In genomic region chrX:103939701-103940100, GRCm38 (mm10) we compare ENCODE assay signal across 27 mouse cellular contexts. TPM values are rescaled to one million over a fixed set of nuclear protein-coding genes. Genes with fewer than 3 reads are reported as not detected.
DNase-seq lines count a peak whose midpoint lies in the region; ATAC-seq and TF ChIP-seq lines count a peak whose summit lies in the region.
"Had no signal": no experiment of that assay in that cellular context is flagged by ENCODE, and none has a peak within 500 bp of the region (broad histone marks: within the 10 kb centered on the region; RNA-seq: fewer than 3 reads in every experiment).

No protein-coding gene starts in this region.

- H3K27ac ChIP-seq in liver, embryonic 11.5 days (ENCODE audit: low read depth, low read length) = no peak overlapping the region
- H3K27ac ChIP-seq in liver, postnatal 0 days (ENCODE audit: low read depth) = no peak overlapping the region
- no peak overlapping the region for H3K27ac ChIP-seq in liver, embryonic 13.5 days
- H3K27ac ChIP-seq in heart, embryonic 11.5 days (ENCODE audit: low read depth, low read length) = no peak overlapping the region
- H3K27ac ChIP-seq: embryonic facial prominence, embryonic 12.5 days; embryonic facial prominence, embryonic 15.5 days; gastrocnemius, adult 2 months; heart, embryonic 15.5 days; hindbrain, embryonic 10.5 days; hindbrain, embryonic 13.5 days had no signal

- H3K4me3 ChIP-seq in liver, embryonic 11.5 days (ENCODE audit: low read depth, low read length) = no peak overlapping the region
- no peak overlapping the region for H3K4me3 ChIP-seq in liver, postnatal 0 days (ENCODE audit: low read depth, low read length)
- H3K4me3 ChIP-seq in liver, embryonic 13.5 days (replicated peaks) = no peak overlapping the region
- H3K4me3 ChIP-seq in heart, embryonic 11.5 days (ENCODE audit: low read depth, low read length) = no peak overlapping the region
- H3K4me3 ChIP-seq: embryonic facial prominence, embryonic 12.5 days; embryonic facial prominence, embryonic 15.5 days; gastrocnemius, adult 2 months; heart, embryonic 12.5 days; heart, embryonic 15.5 days; hindbrain, embryonic 10.5 days; hindbrain, embryonic 13.5 days had no signal

- no peak for TF ChIP-seq EP300 in liver, postnatal 0 days (IDR thresholded peaks at IDR 0.05; ENCODE audit: low read depth)

- ATAC-seq in liver, embryonic 11.5 days (replicated peaks; ENCODE audit: low FRiP score) = peak; percentile 76
- no peak for ATAC-seq in liver, postnatal 0 days
- peak; percentile 74 for ATAC-seq in liver, embryonic 13.5 days (ENCODE audit: low read depth)
- ATAC-seq in megakaryocyte progenitor cell, adult 5-6 weeks (replicated peaks; ENCODE audit: poor library complexity) = 0 out of 2 replicates have a peak, but pooled peaks have one; percentile 29
- ATAC-seq in heart, embryonic 11.5 days (replicated peaks; ENCODE audit: insufficient number of reproducible peaks, low FRiP score, low TSS enrichment) = no peak
- ATAC-seq: forebrain, embryonic 14.5 days; forebrain, postnatal 0 days; hindbrain, embryonic 16.5 days; Patski had no signal

- no peak for DNase-seq in liver, embryonic 11.5 days (ENCODE audit: low spot score)
- no peak for DNase-seq in liver, postnatal 0 days
- peak; percentile 1 for DNase-seq in liver, embryonic 13.5 days
- DNase-seq in thymus, adult 18-20 months = no peak
- DNase-seq: adrenal gland, postnatal 10 days; adrenal gland, postnatal 36 days; cerebellum, adult 11 months; cerebellum, adult 2 months; cerebellum, adult 9-11 months; cerebellum, postnatal 25 days; forebrain, postnatal 0 days; gastrocnemius, adult 2 months; gastrocnemius, postnatal 14 days; heart, adult 11 months; heart, postnatal 10 days; heart, postnatal 36 days had no signal

- TF ChIP-seq CTCF in liver, postnatal 0 days (IDR thresholded peaks at IDR 0.05; ENCODE audit: low read depth) = no peak

- no peaks in the 10 kb centered on the region for H3K4me1 ChIP-seq in liver, embryonic 11.5 days (replicated peaks; ENCODE audit: control insufficient read depth, insufficient read depth, low read length)
- H3K4me1 ChIP-seq in liver, postnatal 0 days (ENCODE audit: insufficient read depth) = no peaks in the 10 kb centered on the region
- H3K4me1 ChIP-seq in liver, embryonic 13.5 days (replicated peaks) = no peaks in the 10 kb centered on the region
- H3K4me1 ChIP-seq in heart, embryonic 11.5 days (ENCODE audit: control insufficient read depth, insufficient read depth, low read length) = no peaks in the 10 kb centered on the region
- H3K4me1 ChIP-seq: embryonic facial prominence, embryonic 12.5 days; embryonic facial prominence, embryonic 15.5 days; heart, embryonic 12.5 days; heart, embryonic 15.5 days; hindbrain, embryonic 10.5 days; hindbrain, embryonic 13.5 days had no signal

- H3K27me3 ChIP-seq in liver, embryonic 11.5 days (replicated peaks; ENCODE audit: control insufficient read depth, insufficient read depth, low read length) = peaks cover 16% of the 10 kb centered on the region
- 0 out of 2 replicates have a peak, but pooled peaks cover 2% of the 10 kb centered on the region for H3K27me3 ChIP-seq in liver, postnatal 0 days (ENCODE audit: insufficient read depth, low read length)
- peaks cover 15% of the 10 kb centered on the region; the same call in 1 of the 2 replicates for H3K27me3 ChIP-seq in liver, embryonic 13.5 days
- H3K27me3 ChIP-seq in heart, embryonic 11.5 days (ENCODE audit: control insufficient read depth, insufficient read depth, low read length) = peaks cover 16% of the 10 kb centered on the region

- 71% methylated on average over 3 of the region's 3 CpGs for WGBS in liver, embryonic 11.5 days
- WGBS in liver, postnatal 0 days (ENCODE audit: insufficient replicate concordance) = 61% methylated on average over 3 of the region's 3 CpGs
- WGBS in liver, embryonic 13.5 days (ENCODE audit: insufficient replicate concordance) = 28% methylated on average over 3 of the region's 3 CpGs
- WGBS in heart, embryonic 11.5 days (ENCODE audit: insufficient replicate concordance) = 82% methylated on average over 3 of the region's 3 CpGs

- H3K36me3 ChIP-seq in liver, embryonic 11.5 days (ENCODE audit: control insufficient read depth, insufficient read depth, low read length) = no peaks in the 10 kb centered on the region
- H3K36me3 ChIP-seq in liver, postnatal 0 days (replicated peaks; ENCODE audit: insufficient read depth, low read length) = no peaks in the 10 kb centered on the region
- no peaks in the 10 kb centered on the region for H3K36me3 ChIP-seq in liver, embryonic 13.5 days
- no peaks in the 10 kb centered on the region for H3K36me3 ChIP-seq in heart, embryonic 11.5 days (ENCODE audit: control insufficient read depth, insufficient read depth, low read length)
- H3K36me3 ChIP-seq: embryonic facial prominence, embryonic 12.5 days; embryonic facial prominence, embryonic 15.5 days; heart, embryonic 12.5 days; heart, embryonic 15.5 days; hindbrain, embryonic 10.5 days; hindbrain, embryonic 13.5 days had no signal

- no peak overlapping the region for H3K9ac ChIP-seq in liver, embryonic 11.5 days (ENCODE audit: low read depth, low read length)
- H3K9ac ChIP-seq in liver, postnatal 0 days (replicated peaks) = no peak overlapping the region
- H3K9ac ChIP-seq in liver, embryonic 13.5 days = no peak overlapping the region
- H3K9ac ChIP-seq in heart, embryonic 11.5 days (ENCODE audit: low read depth, low read length) = no peak overlapping the region
- H3K9ac ChIP-seq: embryonic facial prominence, embryonic 12.5 days; embryonic facial prominence, embryonic 15.5 days; forebrain, postnatal 0 days; heart, embryonic 12.5 days; heart, embryonic 15.5 days; hindbrain, embryonic 13.5 days had no signal

- no peaks in the 10 kb centered on the region for H3K9me3 ChIP-seq in liver, embryonic 11.5 days (ENCODE audit: control insufficient read depth, low read length)
- no peaks in the 10 kb centered on the region for H3K9me3 ChIP-seq in liver, postnatal 0 days (ENCODE audit: low read length)
- no peaks in the 10 kb centered on the region for H3K9me3 ChIP-seq in liver, embryonic 13.5 days (replicated peaks)
- H3K9me3 ChIP-seq in heart, embryonic 11.5 days (replicated peaks; ENCODE audit: control insufficient read depth, low read length) = no peaks in the 10 kb centered on the region
- H3K9me3 ChIP-seq: embryonic facial prominence, embryonic 12.5 days; embryonic facial prominence, embryonic 15.5 days; heart, embryonic 12.5 days; heart, embryonic 15.5 days; hindbrain, embryonic 10.5 days; hindbrain, embryonic 13.5 days had no signal

- no peak overlapping the region for H3K4me2 ChIP-seq in liver, embryonic 11.5 days
- no peak overlapping the region for H3K4me2 ChIP-seq in liver, postnatal 0 days (ENCODE audit: low read depth, low read length)
- H3K4me2 ChIP-seq in liver, embryonic 13.5 days = no peak overlapping the region
- no peak overlapping the region for H3K4me2 ChIP-seq in heart, embryonic 11.5 days
- H3K4me2 ChIP-seq: embryonic facial prominence, embryonic 12.5 days; embryonic facial prominence, embryonic 15.5 days; heart, embryonic 12.5 days; heart, embryonic 15.5 days; hindbrain, embryonic 13.5 days had no signal

RNA-seq across cellular contexts. Expression of gene Rlim, which starts 41.4 kb away (rescaled TPM):
- polyA plus RNA-seq in liver, embryonic 11.5 days (2014; fragmentation: Nextera tagmentation; extraction: Ambion mirVana) = 37.7 and 38.7 TPM in 2 replicates
- polyA plus RNA-seq in liver, postnatal 0 days (2015; fragmentation: Nextera tagmentation; extraction: Ambion mirVana) = 5.8 and 6.8 TPM in 2 replicates
- polyA plus RNA-seq in liver, embryonic 13.5 days (2015; fragmentation: Nextera tagmentation; extraction: Ambion mirVana) = 11.2 and 14.7 TPM in 2 replicates
- 64.0 and 67.2 TPM in 2 replicates for total RNA-seq in megakaryocyte progenitor cell, adult 5-6 weeks (2015)
- 102 and 112 TPM in 2 replicates for total RNA-seq in megakaryocyte progenitor cell, adult 5-6 weeks (2017)
- 29.6 and 33.1 TPM in 2 replicates for polyA plus RNA-seq in heart, embryonic 11.5 days (2014; fragmentation: Nextera tagmentation; extraction: Ambion mirVana)

Comparison
In these comparisons a context has a peak if more than half of its experiments do, and no peak if none do; other contexts are left out.
1. ATAC-seq: peak in liver, embryonic 11.5 days (single experiment), liver, embryonic 13.5 days (single experiment) and megakaryocyte progenitor cell, adult 5-6 weeks (single experiment); none in liver, postnatal 0 days (single experiment) and heart, embryonic 11.5 days (single experiment).